Comparison of ENCODE assay signal across 9 mouse cellular contexts in genomic region chr11:7215703-7216102, GRCm38 (mm10). TPM values are rescaled to one million over a fixed set of nuclear protein-coding genes. Genes with fewer than 3 reads are reported as not detected.
A peak's percentile ranks its signal among the peaks of the same experiment; 100 is the strongest.
DNase-seq lines count a peak whose midpoint lies in the region.
"Had no signal": no experiment of that assay in that cellular context is flagged by ENCODE, and none has a peak within 500 bp of the region (broad histone marks: within the 10 kb centered on the region; RNA-seq: fewer than 3 reads in every experiment).

No protein-coding gene starts in this region.

- peak; percentile 43 to 81 for DNase-seq in heart, adult 18-20 months
- no peak for DNase-seq in heart, embryonic 10.5 days (ENCODE audit: low spot score)
- peak; percentile 83 for DNase-seq in 3T3-L1 (ENCODE audit: low read depth, low spot score)
- DNase-seq in adrenal gland, adult 2 months = peak; percentile 70
- peak; percentile 34 to 46 for DNase-seq in gastrocnemius, adult 8-10 months (ENCODE audit: low spot score in 2 of 2)
- peak; percentile 26 for DNase-seq in left cerebral cortex, adult 11 months (ENCODE audit: low spot score)
- DNase-seq in retina, adult 2 months (ENCODE audit: low read depth, low spot score) = peak; percentile 3
- no peak for DNase-seq in c-Kit-positive CD71-positive TER-119-positive erythroid progenitor cells, embryonic 14.5 days (ENCODE audit: low spot score)

- H3K27ac ChIP-seq in heart, embryonic 10.5 days = no peak overlapping the region

- peaks cover 14% of the 10 kb centered on the region for H3K4me1 ChIP-seq in heart, embryonic 10.5 days

- H3K27me3 ChIP-seq in heart, embryonic 10.5 days (ENCODE audit: insufficient read depth, poor library complexity, severe bottlenecking) = peaks cover 38% of the 10 kb centered on the region

- no peaks in the 10 kb centered on the region for H3K36me3 ChIP-seq in heart, embryonic 10.5 days

- 13% methylated on average over 8 of the region's 8 CpGs for WGBS in heart, embryonic 10.5 days

- no peak overlapping the region for H3K4me3 ChIP-seq in heart, embryonic 10.5 days

- no peaks in the 10 kb centered on the region for H3K9me3 ChIP-seq in heart, embryonic 10.5 days

RNA-seq across cellular contexts. Expression of gene Igfbp3, which starts 2.0 kb away (rescaled TPM):
- total RNA-seq in heart, adult 18-20 months (2021) = 10 to 100 TPM; 25.5 to 40.3 TPM
- polyA plus RNA-seq in heart, embryonic 10.5 days (2016; fragmentation: Nextera tagmentation; extraction: Ambion mirVana) = 15.7 and 25.9 TPM in 2 replicates
- 10 to 100 TPM; 55.1 to 85.9 TPM for total RNA-seq in adrenal gland, adult 2 months (2021)
- 197 and 237 TPM in 2 replicates for polyA plus RNA-seq in adrenal gland, adult 2 months (2012; rRNA removed)
- 1 to 10 TPM; 4.0 to 9.3 (median 6.5) TPM for total RNA-seq in gastrocnemius, adult 8-10 months (2022)

RNA-seq across cellular contexts. Expression of gene Igfbp1, which starts 18.1 kb away (rescaled TPM):
- total RNA-seq in heart, adult 18-20 months (2021) = not detected
- 0.15 and 4.3 TPM in 2 replicates for polyA plus RNA-seq in heart, embryonic 10.5 days (2016; fragmentation: Nextera tagmentation; extraction: Ambion mirVana)
- under 1 TPM in 1 of 2 experiments, not detected in 1; 0.43 TPM for total RNA-seq in adrenal gland, adult 2 months (2021)
- 0.15 TPM in 1 of 2 replicates, not detected in the other for polyA plus RNA-seq in adrenal gland, adult 2 months (2012; rRNA removed)
- not detected for total RNA-seq in gastrocnemius, adult 8-10 months (2022)
- total RNA-seq: layer of hippocampus, adult 8-10 months had no signal

RNA-seq across cellular contexts. Expression of gene Gm11985, which starts 27.3 kb away (rescaled TPM):
- not detected for total RNA-seq in heart, adult 18-20 months (2021)
- polyA plus RNA-seq in heart, embryonic 10.5 days (2016; fragmentation: Nextera tagmentation; extraction: Ambion mirVana) = 0.21 TPM in 1 of 2 replicates, not detected in the other
- total RNA-seq in adrenal gland, adult 2 months (2021) = not detected
- not detected in 2 replicates for polyA plus RNA-seq in adrenal gland, adult 2 months (2012; rRNA removed)
- total RNA-seq in gastrocnemius, adult 8-10 months (2022) = not detected
- total RNA-seq: layer of hippocampus, adult 8-10 months had no signal

Comparison
In these comparisons a context has a peak if more than half of its experiments do, and no peak if none do; other contexts are left out.
1. DNase-seq: peak in heart, adult 18-20 months (2 of 2), 3T3-L1 (single experiment), adrenal gland, adult 2 months (single experiment), gastrocnemius, adult 8-10 months (2 of 2), left cerebral cortex, adult 11 months (single experiment) and retina, adult 2 months (single experiment); none in heart, embryonic 10.5 days (single experiment) and c-Kit-positive CD71-positive TER-119-positive erythroid progenitor cells, embryonic 14.5 days (single experiment).